Mouse (Mus musculus): Measurements from ENCODE around the gene Arl10.

DNA sequence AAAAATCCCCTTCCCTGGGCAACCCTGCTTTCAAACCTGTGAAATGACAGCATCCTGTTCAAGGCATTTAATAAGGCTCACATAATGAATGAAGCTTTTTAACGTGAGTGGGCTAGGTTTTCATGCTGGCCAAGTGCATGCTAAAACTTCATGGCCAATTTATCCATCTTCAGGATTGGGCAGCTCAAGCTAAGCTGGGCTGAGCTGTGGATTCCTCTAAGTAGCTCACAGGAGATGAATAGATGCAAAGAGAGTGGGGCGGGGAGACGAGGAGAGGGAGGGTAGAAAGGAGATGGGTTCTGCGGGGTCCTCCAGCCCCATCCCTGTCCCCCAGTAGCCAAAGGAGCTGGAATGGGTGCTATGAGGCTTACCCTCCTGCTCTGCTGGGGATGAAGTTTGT is 29.4 kb downstream of the Arl10 start:
- TF ChIP-seq USF1 (IDR thresholded peaks at IDR 0.05; ENCODE audit: low read depth) = no peak
- no peak for TF ChIP-seq MYOD1 (IDR thresholded peaks at IDR 0.05; ENCODE audit: control insufficient read depth, insufficient read length, low read depth)

Measured in C2C12 (cell line).